Mouse (Mus musculus) cortical plate, adult 2 months (tissue): ENCODE measurements at regions not wholly inside any gene's neighbourhood (a gene's known extent, or its start where the extent isn't known, plus 50 kb on each side); places are given as distances from the start of the nearest gene placed in this dataset.

ENCODE experiments used
- CTCF ChIP-seq: fragments of 200-500 bp; IDR thresholded peaks from 2 replicates; pipeline ENCODE4 v1.5.1; 2011; ENCODE audit warnings: mild to moderate bottlenecking, control low read depth, low read length; ENCODE audit not compliant: insufficient read depth; ENCODE audit errors: extremely low read depth
- POLR2A ChIP-seq: fragments of 200-500 bp; IDR thresholded peaks from 2 replicates; pipeline ENCODE4 v1.6.1; 2011; ENCODE audit warnings: mild to moderate bottlenecking, low read length, control low read depth; ENCODE audit not compliant: insufficient read depth; ENCODE audit errors: extremely low read depth

GRCm38 (mm10) chr12:54467635-54468034 lies 188.7 kb downstream of the Sptssa start:
- TF ChIP-seq POLR2A (no peak), CTCF (no peak)
